Comparison of ENCODE assay signal across 14 mouse cellular contexts in genomic region chr6:114690661-114691060, GRCm38 (mm10). TPM values are rescaled to one million over a fixed set of nuclear protein-coding genes. Genes with fewer than 3 reads are reported as not detected.
DNase-seq lines count a peak whose midpoint lies in the region; ATAC-seq and TF ChIP-seq lines count a peak whose summit lies in the region.
"Had no signal": no experiment of that assay in that cellular context is flagged by ENCODE, and none has a peak within 500 bp of the region (broad histone marks: within the 10 kb centered on the region; RNA-seq: fewer than 3 reads in every experiment).

No protein-coding gene starts in this region.

- intact Hi-C loops in gastrocnemius, postnatal 14 days (cut with DNase I; ENCODE audit: low total_unique reads): loop anchor here (10.0 kb wide), 3 partner anchors 226 to 596 kb away; no protein-coding TSS in a partner anchor

- H3K4me2 ChIP-seq in heart, embryonic 13.5 days: no peak overlapping the region
- no peak overlapping the region for H3K4me2 ChIP-seq in limb, embryonic 14.5 days (replicated peaks; ENCODE audit: low read depth, low read length, severe bottlenecking)
- no peak overlapping the region for H3K4me2 ChIP-seq in lung, postnatal 0 days (replicated peaks; ENCODE audit: low read depth, low read length)

- peaks cover 13% of the 10 kb centered on the region for H3K36me3 ChIP-seq in heart, embryonic 13.5 days
- H3K36me3 ChIP-seq in limb, embryonic 14.5 days (ENCODE audit: control insufficient read depth, insufficient read depth, low read length): no peaks in the 10 kb centered on the region; the same call in none of the 2 replicates
- H3K36me3 ChIP-seq in limb, embryonic 10.5 days: no peaks in the 10 kb centered on the region
- H3K36me3 ChIP-seq in lung, postnatal 0 days (ENCODE audit: insufficient read depth, low read length): no peaks in the 10 kb centered on the region

- 0 out of 2 replicates have a peak, but pooled peaks have one; percentile 36 for TF ChIP-seq EP300 in lung, postnatal 0 days (IDR thresholded peaks at IDR 0.05)

- no peak for TF ChIP-seq POLR2A in limb, embryonic 14.5 days (IDR thresholded peaks at IDR 0.05; ENCODE audit: borderline replicate concordance, extremely low read depth, insufficient read depth, insufficient read length)
- TF ChIP-seq POLR2A in brain, embryonic 14.5 days (IDR thresholded peaks at IDR 0.05; ENCODE audit: borderline replicate concordance, extremely low read depth, insufficient read depth, insufficient read length, poor library complexity, severe bottlenecking): no peak

- H3K9ac ChIP-seq in heart, embryonic 13.5 days: no peak overlapping the region
- no peak overlapping the region for H3K9ac ChIP-seq in limb, embryonic 14.5 days (ENCODE audit: low read depth, low read length, severe bottlenecking)
- no peak overlapping the region for H3K9ac ChIP-seq in lung, postnatal 0 days (replicated peaks; ENCODE audit: low read depth)

- no peak for TF ChIP-seq CTCF in brain, embryonic 14.5 days (IDR thresholded peaks at IDR 0.05; ENCODE audit: borderline replicate concordance, extremely low read depth, insufficient read depth, insufficient read length)
- TF ChIP-seq CTCF in lung, postnatal 0 days (IDR thresholded peaks at IDR 0.05): no peak

- H3K27me3 ChIP-seq in heart, embryonic 13.5 days (replicated peaks): no peaks in the 10 kb centered on the region
- no peaks in the 10 kb centered on the region for H3K27me3 ChIP-seq in limb, embryonic 14.5 days (ENCODE audit: control insufficient read depth, insufficient read depth, low read length)
- no peaks in the 10 kb centered on the region for H3K27me3 ChIP-seq in limb, embryonic 10.5 days (ENCODE audit: low read depth, poor library complexity, severe bottlenecking)
- no peaks in the 10 kb centered on the region for H3K27me3 ChIP-seq in lung, postnatal 0 days (replicated peaks; ENCODE audit: insufficient read depth, low read length)

- DNase-seq in heart, adult 8-10 months (ENCODE audit: low spot score): no peak
- DNase-seq in limb, embryonic 14.5 days (ENCODE audit: low spot score): peak; percentile 30
- no peak for DNase-seq in limb, embryonic 10.5 days (ENCODE audit: low spot score)
- peak; percentile 60 for DNase-seq in brain, embryonic 14.5 days (ENCODE audit: low read depth)
- peak; percentile 89 for DNase-seq in lung, postnatal 0 days (ENCODE audit: low spot score)
- no peak for DNase-seq in gastrocnemius, postnatal 14 days
- DNase-seq in layer of hippocampus, adult 8-10 months (ENCODE audit: low spot score in 2 of 2): no peak
- DNase-seq: cerebellum, postnatal 36 days; gastrocnemius, postnatal 25 days; liver; thymus, postnatal 36 days had no signal

- H3K27ac ChIP-seq in heart, embryonic 13.5 days (replicated peaks): peak overlapping the region; percentile 53
- H3K27ac ChIP-seq in limb, embryonic 14.5 days (replicated peaks; ENCODE audit: low read depth, low read length): no peak overlapping the region
- no peak overlapping the region for H3K27ac ChIP-seq in limb, embryonic 10.5 days
- H3K27ac ChIP-seq in lung, postnatal 0 days (ENCODE audit: low read length): no peak overlapping the region
- H3K27ac ChIP-seq: layer of hippocampus, adult 2 months had no signal

- ATAC-seq in heart, embryonic 13.5 days (ENCODE audit: extremely low read depth, insufficient number of reproducible peaks, low FRiP score, low TSS enrichment): no peak
- ATAC-seq in limb, embryonic 14.5 days (ENCODE audit: low FRiP score, low read depth): no peak
- peak; percentile 71 for ATAC-seq in lung, postnatal 0 days

- peaks cover 62% of the 10 kb centered on the region for H3K4me1 ChIP-seq in heart, embryonic 13.5 days
- H3K4me1 ChIP-seq in limb, embryonic 14.5 days (ENCODE audit: control insufficient read depth, insufficient read depth, low read length): no peaks in the 10 kb centered on the region
- H3K4me1 ChIP-seq in limb, embryonic 10.5 days: no peaks in the 10 kb centered on the region
- H3K4me1 ChIP-seq in lung, postnatal 0 days (ENCODE audit: insufficient read depth, low read depth, low read length): no peaks in the 10 kb centered on the region

- no peak overlapping the region for H3K4me3 ChIP-seq in heart, embryonic 13.5 days
- no peak overlapping the region for H3K4me3 ChIP-seq in limb, embryonic 14.5 days (replicated peaks; ENCODE audit: low read length)
- no peak overlapping the region for H3K4me3 ChIP-seq in limb, embryonic 10.5 days
- no peak overlapping the region for H3K4me3 ChIP-seq in lung, postnatal 0 days (ENCODE audit: low read depth, low read length)
- H3K4me3 ChIP-seq: erythroblast, embryonic 14.5 days; layer of hippocampus, adult 2 months had no signal

- 8% methylated on average over 2 of the region's 2 CpGs for WGBS in heart, embryonic 13.5 days
- WGBS in limb, embryonic 14.5 days: 31% methylated on average over 2 of the region's 2 CpGs
- 49% methylated on average over 2 of the region's 2 CpGs for WGBS in limb, embryonic 10.5 days
- 7% methylated on average over 2 of the region's 2 CpGs for WGBS in lung, postnatal 0 days

- H3K9me3 ChIP-seq in heart, embryonic 13.5 days: no peaks in the 10 kb centered on the region
- H3K9me3 ChIP-seq in limb, embryonic 14.5 days (ENCODE audit: control insufficient read depth, low read length): no peaks in the 10 kb centered on the region
- H3K9me3 ChIP-seq in limb, embryonic 10.5 days (replicated peaks): no peaks in the 10 kb centered on the region
- no peaks in the 10 kb centered on the region for H3K9me3 ChIP-seq in lung, postnatal 0 days (ENCODE audit: low read length)

RNA-seq across cellular contexts. Expression of gene Atg7, which starts 47.8 kb away (rescaled TPM):
- polyA plus RNA-seq in heart, embryonic 13.5 days (2015; fragmentation: Nextera tagmentation; extraction: Ambion mirVana): 17.0 and 17.5 TPM in 2 replicates
- 10 to 100 TPM; 11.5 to 13.1 (median 12.2) TPM for total RNA-seq in heart, adult 8-10 months (2022)
- polyA plus RNA-seq in limb, embryonic 14.5 days (2012; rRNA removed): 11.6 and 13.2 TPM in 2 replicates
- polyA plus RNA-seq in limb, embryonic 14.5 days (2014; fragmentation: Nextera tagmentation; extraction: Ambion mirVana): 19.2 and 21.4 TPM in 2 replicates
- 19.4 and 21.0 TPM in 2 replicates for polyA plus RNA-seq in limb, embryonic 10.5 days (2016; fragmentation: Nextera tagmentation; extraction: Ambion mirVana)
- 13.8 and 15.2 TPM in 2 replicates for polyA plus RNA-seq in brain, embryonic 14.5 days (2012; rRNA removed)
- 17.5 and 18.4 TPM in 2 replicates for polyA plus RNA-seq in lung, postnatal 0 days (2015; fragmentation: Nextera tagmentation; extraction: Ambion mirVana)
- 10 to 100 TPM in 1 of 2 experiments, 1 to 10 TPM in 1; 7.5 to 10.3 TPM for total RNA-seq in gastrocnemius, postnatal 14 days (2021)
- 10 to 100 TPM; 21.0 to 28.8 (median 28.3) TPM for total RNA-seq in layer of hippocampus, adult 8-10 months (2022)

Comparison
In these comparisons a context has a peak if more than half of its experiments do, and no peak if none do; other contexts are left out.
1. DNase-seq: peak in limb, embryonic 14.5 days (single experiment), brain, embryonic 14.5 days (single experiment) and lung, postnatal 0 days (single experiment); none in heart, adult 8-10 months (single experiment), limb, embryonic 10.5 days (single experiment), gastrocnemius, postnatal 14 days (single experiment) and layer of hippocampus, adult 8-10 months (0 of 2).